Mouse (Mus musculus) spleen, postnatal 14 days (tissue): Measurements from ENCODE around the gene Zfand3.

ENCODE experiments used
- DNase-seq, 2 experiments: peaks; one replicate each; pipeline ENCODE4 v3.0.0; 2021 to 2022; ENCODE audit warnings: low spot score in 2 of 2

Gene Zfand3

DNA sequence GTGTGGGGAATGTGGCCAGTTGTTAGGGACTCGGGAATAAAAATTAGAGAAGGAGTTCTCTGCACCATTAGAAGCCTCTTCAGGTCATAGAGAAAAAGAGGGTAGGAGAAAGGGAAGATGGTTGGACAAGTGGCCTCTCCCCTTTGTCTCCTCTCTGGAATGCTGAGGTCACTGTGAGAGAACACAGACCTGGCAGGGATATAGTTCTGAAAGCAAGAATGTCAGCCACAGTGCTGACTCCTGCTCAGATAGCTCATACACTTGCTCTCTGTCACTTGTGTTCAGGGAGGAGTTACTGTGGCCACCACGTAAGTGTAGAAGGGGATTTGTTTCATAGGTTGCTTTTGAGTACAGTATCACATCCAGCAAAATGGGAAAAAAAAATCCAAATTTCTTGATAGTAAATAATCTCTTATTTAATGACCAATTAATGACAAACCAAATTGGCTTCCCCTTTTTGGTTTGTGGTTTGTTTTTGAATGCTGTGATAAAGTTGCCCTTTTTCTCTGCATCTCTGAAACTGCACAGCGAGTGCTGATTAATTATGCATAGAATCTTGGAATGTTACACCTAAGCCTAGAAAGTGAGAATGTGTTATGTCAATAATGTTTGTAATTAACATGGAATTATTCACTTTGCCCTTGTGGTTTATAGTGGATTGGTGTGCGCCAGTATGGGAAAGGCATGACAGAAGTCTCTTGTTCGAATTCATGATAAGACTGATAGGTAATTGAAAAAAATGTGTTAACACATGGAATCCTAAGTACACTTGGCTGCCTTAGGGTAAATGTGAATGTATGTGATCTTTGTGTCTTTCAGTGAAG is 47.2 kb downstream of the Zfand3 start:
- no peak for DNase-seq

DNA sequence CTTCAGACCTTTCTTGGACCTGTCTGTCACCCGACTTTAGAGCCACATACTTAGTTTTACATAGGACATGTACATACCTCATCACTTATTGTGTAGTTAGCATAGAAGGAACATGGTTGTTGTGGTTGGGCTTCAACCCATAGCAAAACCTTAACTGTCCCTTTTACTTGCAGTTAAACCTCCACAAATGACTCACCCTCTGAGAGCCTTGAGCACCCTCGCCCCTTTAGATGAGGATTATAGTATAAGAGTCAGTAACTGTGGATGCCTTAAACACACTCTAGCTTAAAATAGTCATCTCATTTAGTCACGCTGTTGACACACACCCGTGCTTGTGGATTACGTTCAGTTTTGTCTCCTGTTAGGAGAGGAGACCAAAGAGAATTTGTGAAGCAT is 47.8 kb downstream of the Zfand3 start:
- no peak for DNase-seq

- no peak for DNase-seq
Measured at GRCm38 (mm10) chr17:30053463-30053862, 48.9 kb downstream of the Zfand3 start.

GRCm38 (mm10) chr17:30053871-30054270 is 49.3 kb downstream of the Zfand3 start:
- DNase-seq: no peak

- no peak for DNase-seq
Measured at GRCm38 (mm10) chr17:30056226-30056625, 51.7 kb downstream of the Zfand3 start.

GRCm38 (mm10) chr17:30058594-30058993 is 54.1 kb downstream of the Zfand3 start:
- no peak for DNase-seq

GRCm38 (mm10) chr17:30059066-30059465 is 54.5 kb downstream of the Zfand3 start:
- no peak for DNase-seq

DNA sequence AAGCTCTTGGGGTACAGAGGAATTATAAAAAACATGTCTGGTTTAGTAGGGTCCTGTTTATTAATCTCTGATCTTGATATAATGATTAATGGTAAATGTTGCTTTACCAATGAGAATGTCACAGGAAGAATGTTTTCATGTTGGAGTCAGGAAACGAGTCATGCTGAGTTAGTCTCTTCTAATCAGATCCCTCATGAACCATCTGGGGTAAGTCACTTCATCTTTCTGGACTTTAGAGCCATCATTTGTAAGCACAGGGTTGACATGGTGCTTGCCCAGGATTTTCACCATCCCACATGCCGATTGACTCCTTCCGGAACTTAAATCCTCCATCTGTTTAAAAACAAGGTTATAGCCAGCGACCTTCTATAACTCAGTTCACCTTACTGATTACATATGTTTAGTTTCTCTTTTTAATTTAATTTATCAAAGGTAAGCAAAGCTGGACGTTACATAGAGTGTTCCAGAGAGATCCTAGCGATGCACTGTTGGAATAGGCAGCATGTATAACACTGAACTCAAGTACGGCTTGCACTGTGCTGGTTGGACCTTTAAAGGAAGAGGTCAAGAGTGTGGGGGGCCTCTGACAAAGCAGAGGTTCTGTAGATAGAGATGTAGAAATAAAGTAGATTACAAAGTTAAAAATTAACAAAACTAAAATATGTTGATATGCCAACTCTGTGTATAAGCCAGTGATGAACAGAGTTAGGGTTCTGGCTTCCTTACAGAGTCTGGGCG is 56.7 kb downstream of the Zfand3 start:
- no peak for DNase-seq

DNA sequence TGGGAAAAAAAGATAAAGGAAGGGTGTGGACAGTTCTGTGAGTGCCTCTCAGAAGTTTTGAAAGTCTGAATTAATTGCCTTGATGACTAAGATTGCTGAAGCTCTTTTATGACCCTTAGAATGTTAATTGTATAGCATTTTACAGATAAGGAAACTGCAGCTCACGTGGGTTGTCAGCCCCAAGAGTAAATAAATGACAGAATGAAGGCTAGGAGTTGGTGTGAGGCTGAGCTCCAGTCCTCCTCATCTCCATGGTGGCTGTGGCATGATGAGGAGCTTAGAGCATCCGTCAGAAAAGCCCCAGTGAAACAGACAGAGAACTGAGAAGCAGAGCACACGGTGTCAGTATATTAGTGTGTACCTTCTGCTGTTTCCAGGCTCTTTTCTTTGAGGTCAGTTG is 59.3 kb downstream of the Zfand3 start:
- no peak for DNase-seq

- no peak for DNase-seq
Measured at GRCm38 (mm10) chr17:30064746-30065145, 60.2 kb downstream of the Zfand3 start.

- no peak for DNase-seq
Measured at GRCm38 (mm10) chr17:30069776-30070175, 65.2 kb downstream of the Zfand3 start.

GRCm38 (mm10) chr17:30070631-30071030 is 66.1 kb downstream of the Zfand3 start:
- DNase-seq: no peak

- DNase-seq: no peak
Measured at GRCm38 (mm10) chr17:30072613-30073012, 68.1 kb downstream of the Zfand3 start.

- no peak for DNase-seq
Measured at GRCm38 (mm10) chr17:30075896-30076295, 71.4 kb downstream of the Zfand3 start.

DNA sequence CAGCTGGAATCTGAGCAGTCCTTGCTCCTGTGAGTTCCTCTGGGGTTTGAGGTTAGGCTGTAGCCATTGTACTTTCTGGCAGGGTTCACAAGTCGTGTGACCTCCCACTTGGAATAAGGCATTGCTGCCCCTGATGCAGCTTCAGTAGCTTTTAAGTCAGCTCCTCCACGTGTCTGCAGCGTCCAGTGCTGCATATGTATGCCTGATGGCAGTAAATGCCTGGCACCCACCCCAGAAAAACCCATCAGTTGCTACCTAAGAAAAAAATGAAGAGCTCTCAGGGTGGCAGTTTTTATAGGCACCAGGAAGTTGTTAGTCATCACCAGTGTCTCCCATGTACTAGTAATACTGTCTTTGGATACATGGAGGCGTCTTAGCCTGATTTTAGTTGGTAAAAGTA is 79.5 kb downstream of the Zfand3 start:
- no peak for DNase-seq

DNA sequence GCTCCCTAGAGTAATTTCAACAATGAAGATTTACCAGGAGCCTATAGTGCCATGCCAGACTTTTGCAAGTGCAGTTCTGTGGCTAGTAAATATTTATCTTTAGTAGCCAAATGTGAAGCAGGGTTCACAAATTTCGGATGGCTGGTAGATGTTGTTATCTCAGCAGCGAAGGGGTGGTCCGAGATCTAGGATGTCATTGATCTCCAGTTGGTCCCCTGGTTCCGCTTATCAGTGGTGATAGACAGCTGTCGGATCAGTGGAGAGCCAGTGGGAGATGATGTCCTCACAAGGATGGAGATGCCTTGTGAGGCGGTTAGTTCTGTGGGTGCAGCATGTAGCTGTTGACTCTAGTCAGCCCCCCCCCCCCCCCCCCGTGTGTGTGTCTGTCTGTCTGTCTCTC is 82.2 kb downstream of the Zfand3 start:
- no peak for DNase-seq

- DNase-seq: no peak
Measured at GRCm38 (mm10) chr17:30088431-30088830, 83.9 kb downstream of the Zfand3 start.

- no peak for DNase-seq
Measured at GRCm38 (mm10) chr17:30090416-30090815, 85.9 kb downstream of the Zfand3 start.

DNA sequence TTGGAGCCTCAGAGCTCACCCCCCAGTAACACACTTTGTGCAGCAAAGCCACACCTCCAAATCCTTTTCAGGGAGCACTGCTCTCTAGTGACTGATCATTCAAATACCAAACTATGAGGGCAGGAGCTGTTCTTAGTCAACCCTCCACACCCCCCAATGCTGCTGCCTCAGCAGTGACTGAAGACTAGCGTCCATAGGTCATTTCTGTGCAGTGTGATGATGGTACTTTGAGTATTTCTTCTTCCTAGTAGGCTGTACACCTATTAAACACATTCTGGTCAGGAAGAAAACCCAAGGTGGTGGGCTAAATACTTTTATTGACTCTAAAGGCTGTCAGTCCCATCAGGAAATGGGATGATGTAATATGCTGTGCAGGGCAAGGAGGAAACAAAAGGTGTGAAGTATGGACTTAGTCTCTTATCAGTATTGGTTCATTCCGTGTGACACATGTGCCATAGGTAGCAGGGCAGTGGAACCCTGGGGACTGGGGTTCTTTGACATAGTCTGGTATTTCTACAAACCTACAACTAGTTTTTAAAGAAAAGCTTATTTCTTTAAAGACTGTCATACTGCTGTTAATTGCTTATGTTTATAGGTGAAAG is 88.7 kb downstream of the Zfand3 start:
- DNase-seq: no peak

- DNase-seq: no peak
Measured at GRCm38 (mm10) chr17:30097156-30097555, 92.6 kb downstream of the Zfand3 start.

DNA sequence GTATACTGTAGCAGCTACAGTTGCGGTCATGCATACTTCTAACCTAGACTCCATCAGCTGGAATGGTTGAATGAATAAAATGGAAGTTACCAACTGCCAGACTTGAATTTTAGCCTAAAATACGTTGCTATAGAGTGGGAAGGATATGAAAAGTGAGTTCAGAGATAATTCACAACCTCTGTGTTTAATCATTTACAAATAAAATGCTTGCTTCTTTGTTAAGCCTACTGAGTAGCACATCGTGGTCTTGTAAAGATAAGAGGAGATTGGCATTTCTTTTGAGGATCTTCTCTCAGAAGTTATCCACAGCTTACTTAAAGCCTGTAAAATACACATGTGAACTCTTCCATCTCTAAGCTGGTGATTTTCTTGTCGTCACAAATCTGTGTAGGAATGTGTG is 93.1 kb downstream of the Zfand3 start:
- DNase-seq: no peak

DNA sequence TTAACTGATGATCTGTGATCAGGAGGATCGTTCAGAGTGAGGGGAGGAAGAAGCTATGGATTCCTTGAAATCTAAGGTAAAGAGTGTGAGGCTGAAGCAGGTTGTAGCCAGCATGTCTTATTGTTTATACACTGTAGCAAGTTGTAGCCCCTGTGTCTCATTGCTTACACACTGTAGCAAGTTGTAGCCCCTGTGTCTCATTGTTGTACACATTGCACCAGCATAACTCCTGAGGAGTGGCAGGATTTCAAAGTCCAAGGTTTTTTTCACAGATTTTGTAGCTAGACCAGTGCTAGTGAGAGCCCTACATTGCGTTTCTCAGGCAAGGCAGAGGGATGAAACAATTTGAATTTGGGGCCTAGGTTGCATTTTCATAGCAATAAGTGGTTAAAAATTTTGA is 95.1 kb downstream of the Zfand3 start:
- DNase-seq: no peak

GRCm38 (mm10) chr17:30101801-30102200 is 97.3 kb downstream of the Zfand3 start:
- DNase-seq: no peak
